Mouse (Mus musculus) megakaryocyte-erythroid progenitor cell, adult 5-6 weeks (primary cell): Measurements from ENCODE around the gene Parp12. TPM values are rescaled to one million over a fixed set of nuclear protein-coding genes. Genes with fewer than 3 reads are reported as not detected.

ENCODE experiments used
- ATAC-seq: replicated peaks from 2 replicates; pipeline ENCODE4 v1.8.0; 2016; ENCODE audit warnings: mild to moderate bottlenecking, inconsistent platforms; ENCODE audit not compliant: severe bottlenecking, poor library complexity, low FRiP score, low TSS enrichment
- total RNA-seq, 2 experiments: library from RNA; stranded (forward) in 1 of 2; stranded (reverse) in 1 of 2; fragments of 200-1000, 215-1000 nt in 1 of 2; fragments of >200 nt in 1 of 2; fragmentation: Nextera tagmentation in 1 of 2; gene quantifications; 2 replicates each; pipeline ENCODE4 v1.2.3; 2014 to 2017

The Parp12 gene
- total RNA-seq (2014; fragmentation: Nextera tagmentation) (3.5 and 4.5 TPM in 2 replicates), total RNA-seq (2017) (5.6 and 9.1 TPM in 2 replicates)

- peak; percentile 86 for ATAC-seq
These were observed at the start of gene Parp12 for GRCm38 (mm10) chr6:39117584-39118455. TSS of gene Parp12 (minus strand) at chr6:39118349.

DNA sequence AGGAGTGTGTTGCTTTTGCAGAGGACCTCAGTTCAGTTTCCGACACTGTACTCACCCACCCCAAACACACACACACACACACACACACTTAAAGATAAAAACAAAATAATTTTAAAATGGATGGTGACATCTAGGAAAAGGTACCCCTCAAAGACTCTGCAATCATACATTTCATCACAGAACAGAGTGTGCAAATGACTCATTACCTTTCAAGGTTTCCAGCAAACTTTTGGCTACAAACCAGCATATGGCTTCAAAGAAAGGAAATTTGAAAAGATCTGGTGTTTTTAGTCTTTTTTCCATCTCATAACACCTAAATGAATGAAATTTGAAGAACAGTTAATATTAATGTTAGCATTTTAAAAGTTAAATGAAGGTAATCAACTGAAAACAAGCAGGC, 46.7 kb upstream of the Parp12 start:
- ATAC-seq = no peak

- peak; percentile 68; the same call in 1 of the 2 replicates for ATAC-seq
These were observed 43.8 kb upstream of the Parp12 start for GRCm38 (mm10) chr6:39161975-39162374.

DNA sequence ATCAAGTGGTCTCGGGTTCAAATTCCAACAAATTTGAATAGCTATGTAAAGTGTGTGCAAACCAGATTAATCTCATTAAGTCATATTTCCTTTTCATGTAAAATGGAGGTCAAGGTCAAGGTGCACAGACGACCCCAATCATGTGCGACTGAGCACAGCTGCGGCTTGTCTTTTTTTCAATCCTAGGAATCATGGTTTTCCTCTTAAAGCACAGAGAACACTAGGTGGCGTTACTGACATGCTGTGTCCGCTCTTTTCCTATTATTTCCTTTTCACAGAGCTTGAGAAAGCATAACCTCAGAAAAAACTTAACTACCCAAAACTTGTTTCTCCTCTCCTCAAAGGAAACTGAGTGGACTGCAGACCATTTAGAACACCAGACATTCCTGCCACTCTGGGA, 27.9 kb upstream of the Parp12 start:
- ATAC-seq = no peak

DNA sequence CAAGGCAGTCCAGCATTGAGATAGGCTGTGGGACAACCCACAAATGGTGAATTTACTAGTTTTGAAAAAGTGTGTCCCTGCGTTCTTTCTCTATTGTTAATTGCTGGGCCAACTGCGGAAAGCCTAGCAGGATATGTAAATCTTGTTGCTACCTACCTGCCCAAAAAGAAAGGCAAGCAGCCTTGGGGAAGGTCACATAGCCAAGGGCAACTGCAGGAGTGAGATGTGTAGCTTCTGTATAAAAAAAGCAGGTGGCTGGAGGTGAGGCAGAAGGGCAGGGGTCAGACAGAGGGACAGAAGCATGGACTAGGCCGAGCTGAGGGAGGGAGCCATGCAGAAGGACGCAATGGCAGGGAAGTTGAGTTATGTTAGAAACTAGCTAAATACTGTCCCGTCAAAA, 14.4 kb upstream of the Parp12 start:
- no peak for ATAC-seq

DNA sequence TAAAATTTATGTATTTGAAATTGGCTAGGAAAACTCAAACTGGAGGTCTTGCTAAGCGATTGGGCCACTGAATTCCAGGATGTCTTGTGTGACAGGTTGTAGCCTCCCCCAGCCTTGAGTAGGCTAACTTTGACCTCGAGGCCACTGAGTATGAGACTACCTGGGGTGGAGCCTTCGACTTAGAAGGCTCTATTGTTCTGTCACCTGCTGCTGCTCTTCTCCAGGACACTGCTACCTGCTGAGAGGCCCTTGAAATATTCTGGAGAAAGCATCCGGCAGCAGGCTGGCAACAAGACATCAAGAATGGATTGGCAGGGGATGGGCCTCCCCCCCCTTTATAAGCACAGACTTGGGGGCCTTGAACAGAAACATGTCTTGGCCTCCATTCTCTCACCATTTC, 13.3 kb upstream of the Parp12 start:
- ATAC-seq = no peak

- no peak for ATAC-seq
These were observed 6.6 kb upstream of the Parp12 start for GRCm38 (mm10) chr6:39124719-39125118.

DNA sequence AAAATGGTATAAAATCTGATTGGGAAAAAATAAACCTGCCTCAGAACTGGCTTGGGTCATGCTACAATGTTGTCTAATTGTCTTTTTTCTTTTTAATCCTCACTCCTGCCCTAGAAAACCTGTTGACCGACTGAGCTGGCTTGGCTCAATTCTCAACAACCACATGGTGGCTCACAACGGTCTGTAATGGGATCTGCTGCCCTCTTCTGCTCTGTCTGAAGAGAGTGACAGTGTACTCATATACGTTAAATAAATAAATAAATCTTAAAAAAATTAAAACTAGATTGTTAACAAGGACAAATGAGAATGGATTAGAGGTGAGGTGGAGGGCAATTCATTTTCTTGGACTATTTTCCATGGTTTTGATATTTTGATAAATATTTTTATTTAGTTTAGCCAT, 2.5 kb upstream of the Parp12 start:
- ATAC-seq = no peak

DNA sequence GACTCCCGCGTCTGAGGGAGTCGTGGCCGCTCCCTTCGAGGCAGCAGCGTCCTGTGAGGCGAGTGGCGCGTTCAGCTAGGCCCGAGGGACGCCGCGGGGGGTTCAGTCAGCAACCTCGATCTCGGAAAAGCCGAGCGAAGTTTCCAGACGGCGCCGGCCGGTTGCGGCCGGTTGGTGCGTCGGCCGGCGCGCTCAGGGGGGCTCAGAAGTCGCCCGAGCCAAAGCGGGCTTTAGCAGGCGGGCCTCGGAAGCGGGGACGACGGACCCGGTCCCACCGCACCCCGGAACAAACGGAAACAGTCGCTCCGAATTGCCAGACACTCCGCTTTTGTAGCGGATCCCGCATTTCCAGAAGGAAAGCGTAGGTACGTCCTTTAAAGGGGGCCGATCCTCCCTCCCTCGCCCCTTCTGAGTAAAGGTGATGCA, 320 bp upstream of the Parp12 start:
- ATAC-seq = no peak

DNA sequence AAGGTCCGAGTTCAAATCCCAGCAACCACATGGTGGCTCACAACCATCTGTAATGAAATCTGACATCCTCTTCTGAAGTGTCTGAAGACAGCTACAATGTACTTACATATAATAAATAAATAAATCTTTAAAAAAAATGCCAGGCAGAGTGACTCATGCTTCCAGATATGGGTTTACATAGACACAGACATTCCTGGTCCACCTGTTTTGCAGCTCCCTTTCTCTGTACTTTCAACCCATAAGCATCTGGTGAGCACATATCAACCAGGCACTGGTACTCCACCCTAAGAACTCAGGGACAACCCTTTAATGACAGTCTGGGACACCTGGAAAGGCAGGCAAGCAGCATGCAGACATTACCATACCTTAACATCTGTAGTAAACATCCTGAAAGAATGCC, 2.7 kb downstream of the Parp12 start:
- ATAC-seq = no peak

GRCm38 (mm10) chr6:39113141-39113540, 5.0 kb downstream of the Parp12 start:
- ATAC-seq = no peak

DNA sequence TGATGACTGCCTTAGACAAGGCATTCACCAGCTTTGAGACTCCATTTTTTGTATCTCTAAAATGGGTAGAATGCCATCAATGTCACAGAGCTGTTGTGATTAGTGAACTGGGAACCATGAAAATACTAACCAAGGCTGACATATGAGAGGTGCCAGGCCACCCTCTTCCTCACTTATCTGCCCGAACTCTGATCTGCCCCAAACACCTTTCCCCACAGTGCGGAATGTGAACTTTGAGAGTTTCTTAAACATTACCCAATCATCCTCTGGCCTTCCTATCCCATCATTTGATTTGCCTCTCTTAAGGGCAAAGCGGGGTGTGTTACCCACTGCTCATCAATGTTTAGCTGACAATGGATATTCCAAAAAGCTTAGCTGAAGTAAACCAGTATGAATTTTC, 5.4 kb downstream of the Parp12 start:
- no peak for ATAC-seq

- ATAC-seq = 0 out of 2 replicates have a peak, but pooled peaks have one; percentile 44
These were observed 11.3 kb downstream of the Parp12 start for GRCm38 (mm10) chr6:39106812-39107211.

DNA sequence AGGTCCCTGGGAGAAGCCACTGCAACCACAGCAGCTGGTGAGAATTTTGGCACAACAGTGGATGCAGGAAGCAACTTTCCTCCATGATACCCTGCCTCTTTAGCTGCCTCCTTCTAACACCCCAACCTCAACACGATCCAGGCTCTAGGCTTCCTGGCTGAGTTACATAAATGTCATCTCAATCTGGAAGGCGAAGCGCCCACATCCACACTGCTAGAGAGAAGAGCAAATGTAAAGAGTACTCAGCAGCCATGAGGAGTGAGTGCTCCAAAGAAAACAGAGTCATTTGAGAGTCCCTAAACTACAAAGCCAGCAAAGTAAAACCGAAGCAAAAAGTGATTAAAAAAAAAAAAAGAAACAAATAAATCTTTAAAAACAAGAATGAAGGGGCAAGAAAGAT, 13.5 kb downstream of the Parp12 start:
- no peak for ATAC-seq

GRCm38 (mm10) chr6:39076498-39076897, 41.7 kb downstream of the Parp12 start:
- no peak for ATAC-seq

GRCm38 (mm10) chr6:39074186-39074585, 44.0 kb downstream of the Parp12 start:
- ATAC-seq = no peak

DNA sequence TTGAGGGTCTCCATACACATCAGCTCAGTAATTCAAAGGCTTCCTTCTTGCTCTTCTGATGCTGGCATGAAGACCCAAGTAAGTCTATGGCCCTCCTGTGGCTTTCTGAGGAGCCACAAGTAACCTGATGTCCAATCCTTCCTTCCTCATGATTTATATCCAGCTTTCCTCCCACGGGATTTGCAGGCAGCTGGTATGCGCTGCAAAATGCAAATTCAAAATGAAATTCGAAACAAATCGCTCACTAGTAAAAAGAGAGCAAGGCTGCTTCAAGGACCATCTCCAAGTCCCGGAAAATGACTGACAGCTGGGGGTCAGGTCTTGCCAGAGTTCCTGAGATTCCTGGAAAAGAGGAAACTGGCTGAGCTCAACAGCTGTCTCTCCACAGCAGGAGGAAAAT, 45.5 kb downstream of the Parp12 start:
- no peak for ATAC-seq

DNA sequence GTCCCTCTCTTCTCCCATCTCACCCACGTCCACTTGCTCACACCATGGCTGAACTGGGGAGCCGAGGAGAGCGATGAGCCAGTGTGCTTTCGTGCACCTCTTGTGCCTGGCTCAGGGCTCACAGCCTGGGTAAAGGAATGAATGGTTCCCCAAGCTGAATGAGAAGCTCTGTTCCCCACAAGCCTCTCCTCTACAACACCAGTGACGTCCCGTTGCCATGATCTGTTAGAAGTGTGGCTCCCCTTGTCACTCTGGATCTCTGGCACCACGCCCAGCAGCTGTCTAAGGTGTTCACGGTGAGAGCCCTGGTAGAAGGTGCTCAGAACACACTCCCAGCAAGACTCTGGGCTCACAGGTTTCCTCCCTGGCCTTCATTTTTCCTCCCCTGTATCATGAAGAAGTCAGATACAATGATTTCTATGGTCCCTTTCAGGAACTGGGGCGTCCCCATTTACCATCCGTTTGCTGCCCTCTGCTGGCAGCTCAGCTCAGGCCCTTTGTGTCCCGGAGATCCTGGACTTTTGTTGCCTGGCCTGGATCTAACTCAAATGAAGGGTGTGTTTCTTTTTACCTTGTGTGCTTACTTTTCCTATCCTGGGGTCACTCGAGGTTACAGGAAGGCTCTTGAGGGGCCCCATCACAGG, 51.1 kb downstream of the Parp12 start:
- ATAC-seq = peak; percentile 81

- ATAC-seq = no peak
These were observed 54.6 kb downstream of the Parp12 start for GRCm38 (mm10) chr6:39063541-39063940.

GRCm38 (mm10) chr6:39061180-39061579, 57.0 kb downstream of the Parp12 start:
- ATAC-seq = no peak
